Mouse (Mus musculus): Measurements from ENCODE around the gene Mei1. TPM values are rescaled to one million over a fixed set of nuclear protein-coding genes. Genes with fewer than 3 reads are reported as not detected.
"Not testable (repeated sequence)": the region's sequence is repeated elsewhere in the genome, so short reads cannot be mapped to it uniquely, and the experiment has no call there.

Mei1 gene
- polyA plus RNA-seq, 1 experiment = 0.01 TPM

DNA sequence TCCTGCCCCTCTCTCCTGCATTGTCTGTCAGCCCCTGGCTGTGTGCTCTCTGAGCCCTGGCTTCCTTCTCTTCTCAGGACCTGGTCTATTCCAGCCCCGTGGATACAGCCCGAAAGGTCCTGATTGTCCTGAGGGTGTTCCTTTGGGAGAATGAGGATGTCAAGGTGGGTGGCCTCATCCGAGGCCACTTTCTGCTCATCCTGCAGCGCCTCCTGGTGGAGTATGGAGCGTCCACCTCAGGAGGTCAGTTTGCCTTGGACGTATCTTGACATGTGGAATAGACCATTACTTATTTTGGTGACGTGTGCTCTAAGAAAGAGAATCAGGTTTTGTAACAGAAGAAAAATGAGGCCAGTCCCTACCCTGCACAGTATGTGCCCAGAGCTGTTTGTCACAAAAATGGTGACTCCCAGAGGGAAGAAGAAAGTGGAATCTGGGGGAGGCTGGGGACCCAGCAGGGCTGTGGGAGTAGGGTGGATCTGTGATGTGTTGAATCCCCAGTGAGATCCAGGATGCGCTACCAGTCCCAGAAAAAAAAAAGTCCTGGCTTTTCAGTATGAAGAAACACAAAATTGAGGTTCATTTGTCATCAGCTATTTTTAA, 37.3 kb downstream of the Mei1 start:
- no peaks in the 10 kb centered on the region for H3K36me3 ChIP-seq (ENCODE audit: control insufficient read depth, insufficient read depth)
- TF ChIP-seq POLR2AphosphoS2 (IDR thresholded peaks at IDR 0.05; ENCODE audit: insufficient read length, low read depth) = no peak
- no peak for TF ChIP-seq SRF (IDR thresholded peaks at IDR 0.05; ENCODE audit: control insufficient read depth, insufficient read length, low read depth)
- TF ChIP-seq MAX (IDR thresholded peaks at IDR 0.05; ENCODE audit: low read depth) = no peak
- TF ChIP-seq E2F4 (IDR thresholded peaks at IDR 0.05; ENCODE audit: insufficient read depth) = no peak
- TF ChIP-seq TCF3 (IDR thresholded peaks at IDR 0.05; ENCODE audit: insufficient read length, low read depth) = no peak
- no peak for TF ChIP-seq TCF12 (IDR thresholded peaks at IDR 0.05; ENCODE audit: insufficient read depth, poor library complexity, severe bottlenecking)
- TF ChIP-seq MYOG (IDR thresholded peaks at IDR 0.05; ENCODE audit: control insufficient read depth in 1 of 3, insufficient read depth in 1 of 3, insufficient read length in 2 of 3, low read depth in 2 of 3) = no peak
- TF ChIP-seq REST (IDR thresholded peaks at IDR 0.05; ENCODE audit: insufficient read depth, insufficient read length) = no peak
- TF ChIP-seq MYOD1 (IDR thresholded peaks at IDR 0.05; ENCODE audit: control insufficient read depth in 1 of 3, insufficient read length in 2 of 3, low read depth in 2 of 3) = no peak
- no peak for TF ChIP-seq POLR2A (IDR thresholded peaks at IDR 0.05; ENCODE audit: insufficient read length, low read depth)
- TF ChIP-seq USF1 (IDR thresholded peaks at IDR 0.05; ENCODE audit: low read depth) = no peak
- TF ChIP-seq CEBPB (IDR thresholded peaks at IDR 0.05; ENCODE audit: insufficient read depth, poor library complexity, severe bottlenecking) = no peak
- no peak overlapping the region for H3K4me3 ChIP-seq
- no peaks in the 10 kb centered on the region for H3K79me2 ChIP-seq (ENCODE audit: control insufficient read depth, insufficient read depth)
- peaks cover 70% of the 10 kb centered on the region for H3K27me3 ChIP-seq (ENCODE audit: control insufficient read depth, insufficient read depth, insufficient read length)
- no peak overlapping the region for H3ac ChIP-seq (ENCODE audit: control insufficient read depth, insufficient read length)
- no peak overlapping the region for H3K4me2 ChIP-seq (ENCODE audit: low read depth)

DNA sequence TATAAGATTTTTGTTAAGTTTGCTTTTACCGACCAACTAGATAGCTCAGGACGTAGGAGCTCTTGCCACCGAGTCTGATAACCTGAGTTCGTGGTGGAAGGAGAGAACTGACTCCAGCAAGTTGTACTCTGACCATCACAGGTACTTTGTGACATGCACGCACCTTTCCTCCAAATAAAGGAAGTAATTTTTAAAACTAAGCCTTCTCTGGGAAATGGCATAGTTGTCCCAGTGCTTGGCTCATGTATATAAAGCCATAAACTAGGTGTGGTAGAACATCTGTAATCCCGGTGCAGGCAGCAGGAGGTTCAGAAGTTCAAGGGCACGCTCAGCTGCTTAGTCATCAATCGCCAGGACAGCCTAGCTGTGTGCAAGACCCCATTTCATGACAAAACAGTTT, 50.7 kb downstream of the Mei1 start:
- H3K4me3 ChIP-seq = no peak overlapping the region
- TF ChIP-seq POLR2AphosphoS2 (IDR thresholded peaks at IDR 0.05; ENCODE audit: insufficient read length, low read depth) (no peak), MYOG (IDR thresholded peaks at IDR 0.05; ENCODE audit: control insufficient read depth in 1 of 3, insufficient read depth in 1 of 3, insufficient read length in 2 of 3, low read depth in 2 of 3) (no peak)
- peaks cover 36% of the 10 kb centered on the region for H3K27me3 ChIP-seq (ENCODE audit: control insufficient read depth, insufficient read depth, insufficient read length)
- no peak overlapping the region for H3ac ChIP-seq (ENCODE audit: control insufficient read depth, insufficient read length)
- H3K36me3 ChIP-seq (ENCODE audit: control insufficient read depth, insufficient read depth) = no peaks in the 10 kb centered on the region
- no peaks in the 10 kb centered on the region for H3K79me2 ChIP-seq (ENCODE audit: control insufficient read depth, insufficient read depth)
- H3K4me2 ChIP-seq (ENCODE audit: low read depth) = no peak overlapping the region

DNA sequence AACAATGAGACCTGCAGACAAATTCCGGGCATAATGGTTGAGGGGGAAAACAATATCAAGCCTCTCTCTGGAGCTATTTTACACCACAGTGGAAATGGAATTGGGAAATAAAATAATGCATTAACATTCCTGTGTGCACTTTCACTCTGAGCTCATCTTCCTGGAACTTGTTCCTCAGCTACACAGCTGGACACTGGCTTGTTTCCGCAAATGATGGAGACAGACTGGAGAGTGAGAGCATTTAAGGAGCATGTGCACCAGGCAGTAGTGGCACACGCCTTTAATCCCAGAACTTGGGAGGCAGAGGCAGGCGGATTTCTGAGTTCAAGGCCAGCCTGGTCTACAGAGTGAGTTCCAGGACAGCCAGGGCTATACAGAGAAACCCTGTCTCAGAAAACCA, 56.9 kb downstream of the Mei1 start:
- H3K79me2 ChIP-seq (ENCODE audit: control insufficient read depth, insufficient read depth) = peaks cover 19% of the 10 kb centered on the region
- H3K4me2 ChIP-seq (ENCODE audit: low read depth) = peak overlapping the region; percentile 98
- not testable (repeated sequence) for H3K36me3 ChIP-seq (ENCODE audit: control insufficient read depth, insufficient read depth); H3ac ChIP-seq (ENCODE audit: control insufficient read depth, insufficient read length)
- peak overlapping the region; percentile 58 for H3K4me3 ChIP-seq
- H3K27me3 ChIP-seq (ENCODE audit: control insufficient read depth, insufficient read depth, insufficient read length) = peaks cover 18% of the 10 kb centered on the region

DNA sequence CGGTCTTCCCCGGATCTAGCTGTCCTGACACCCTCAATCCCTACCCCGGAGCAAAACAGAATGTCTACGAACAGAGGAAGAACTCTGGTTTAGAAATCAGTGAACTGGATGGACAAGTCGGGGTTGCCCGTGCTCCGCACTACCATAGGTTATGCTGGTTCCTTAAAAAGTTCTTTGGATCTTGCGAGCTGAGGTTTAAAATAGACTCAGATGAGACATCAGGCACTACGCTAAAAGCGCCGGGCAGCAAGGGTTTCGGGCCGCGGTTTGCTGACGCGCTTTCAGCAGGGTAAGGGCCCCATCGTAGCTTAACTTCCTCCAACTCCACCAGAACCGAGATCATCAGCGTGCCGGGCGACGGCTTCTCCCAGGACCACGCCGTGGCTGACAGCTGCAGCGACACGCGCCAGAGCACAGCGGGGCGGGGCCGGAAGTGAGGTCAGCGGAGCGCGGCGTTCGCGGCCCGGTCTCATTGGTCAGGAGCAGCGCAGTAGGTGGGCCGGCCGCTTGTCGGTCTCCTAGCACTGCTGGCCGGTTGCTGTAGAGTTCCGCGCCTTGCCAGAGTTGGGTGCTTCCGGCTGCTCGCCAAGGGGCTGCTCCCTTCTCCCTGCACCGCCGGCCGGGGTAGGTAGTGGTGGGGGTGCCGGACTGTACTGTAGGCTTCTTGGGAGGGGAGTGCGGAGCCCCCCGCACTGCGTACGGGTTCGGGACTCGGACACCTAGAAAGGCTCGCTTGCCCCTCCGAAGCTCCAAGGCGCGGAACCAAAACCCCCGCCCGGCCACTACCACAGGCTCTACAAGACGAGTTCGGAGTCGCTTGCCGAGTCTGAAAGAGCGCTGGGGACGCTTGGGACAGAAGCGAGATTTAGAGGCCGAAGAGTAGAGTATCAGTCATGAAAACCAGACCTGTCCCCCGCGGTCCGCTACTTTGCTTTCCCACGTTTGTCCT, 57.9 kb downstream of the Mei1 start, which contains the start of gene Ccdc134:
Gene Ccdc134, plus strand, starts transcription at position 497 of the 949 bp plus-strand sequence.
- TF ChIP-seq TCF12 (IDR thresholded peaks at IDR 0.05; ENCODE audit: insufficient read depth, poor library complexity, severe bottlenecking) (peak; percentile 57), CEBPB (IDR thresholded peaks at IDR 0.05; ENCODE audit: insufficient read depth, poor library complexity, severe bottlenecking) (no peak), E2F4 (IDR thresholded peaks at IDR 0.05; ENCODE audit: insufficient read depth) (no peak), MYOG (IDR thresholded peaks at IDR 0.05; ENCODE audit: control insufficient read depth in 1 of 3, insufficient read depth in 1 of 3, insufficient read length in 2 of 3, low read depth in 2 of 3) (peak; percentile 93 to 100 (median 99)), SRF (IDR thresholded peaks at IDR 0.05; ENCODE audit: control insufficient read depth, insufficient read length, low read depth) (peak; percentile 81), TCF3 (IDR thresholded peaks at IDR 0.05; ENCODE audit: insufficient read length, low read depth) (peak; percentile 88), MAX (IDR thresholded peaks at IDR 0.05; ENCODE audit: low read depth) (peak; percentile 95), POLR2A (IDR thresholded peaks at IDR 0.05; ENCODE audit: insufficient read length, low read depth) (peak; percentile 93), REST (IDR thresholded peaks at IDR 0.05; ENCODE audit: insufficient read depth, insufficient read length) (no peak), MYOD1 (IDR thresholded peaks at IDR 0.05; ENCODE audit: control insufficient read depth in 1 of 3, insufficient read length in 2 of 3, low read depth in 2 of 3) (peak in 2 of 3 experiments; percentile 98 to 99), POLR2AphosphoS2 (IDR thresholded peaks at IDR 0.05; ENCODE audit: insufficient read length, low read depth) (peak; percentile 92)
- Histone ChIP-seq H3K79me2 (ENCODE audit: control insufficient read depth, insufficient read depth) (peaks cover 19% of the 10 kb centered on the region), H3K4me3 (peak within 1 kb of the TSS; percentile 58), H3K27me3 (ENCODE audit: control insufficient read depth, insufficient read depth, insufficient read length) (peaks cover 18% of the 10 kb centered on the region), H3ac (ENCODE audit: control insufficient read depth, insufficient read length) (peak within 1 kb of the TSS; percentile 14), H3K36me3 (ENCODE audit: control insufficient read depth, insufficient read depth) (no peaks in the 10 kb centered on the region), H3K4me2 (ENCODE audit: low read depth) (peak within 1 kb of the TSS; percentile 98)

DNA sequence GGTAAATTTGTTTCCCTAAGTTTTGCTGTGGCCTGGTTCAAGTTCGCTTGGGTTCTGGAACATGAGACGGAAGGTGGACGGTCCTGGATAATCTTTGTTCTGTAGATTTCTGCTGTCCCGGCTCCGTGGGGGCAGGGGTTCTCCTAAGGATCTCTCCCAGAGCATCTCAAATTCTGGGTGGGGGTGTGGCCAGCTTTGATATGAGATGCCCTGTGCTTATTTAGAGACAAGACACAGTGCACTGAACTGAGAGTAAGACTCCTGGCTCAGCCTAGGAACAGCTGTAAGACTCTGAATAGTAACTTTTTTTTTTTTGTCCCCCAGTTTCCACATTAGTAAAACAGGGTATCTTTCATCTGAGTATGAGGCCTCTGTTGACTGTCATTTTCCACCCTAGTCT, 58.6 kb downstream of the Mei1 start:
- Histone ChIP-seq H3K27me3 (ENCODE audit: control insufficient read depth, insufficient read depth, insufficient read length) (peaks cover 16% of the 10 kb centered on the region), H3ac (ENCODE audit: control insufficient read depth, insufficient read length) (peak overlapping the region; percentile 14), H3K4me2 (ENCODE audit: low read depth) (peak overlapping the region; percentile 67), H3K79me2 (ENCODE audit: control insufficient read depth, insufficient read depth) (peaks cover 19% of the 10 kb centered on the region), H3K4me3 (peak overlapping the region; percentile 58), H3K36me3 (ENCODE audit: control insufficient read depth, insufficient read depth) (no peaks in the 10 kb centered on the region)
- no peak for TF ChIP-seq REST (IDR thresholded peaks at IDR 0.05; ENCODE audit: insufficient read depth, insufficient read length)
- TF ChIP-seq MYOG (IDR thresholded peaks at IDR 0.05; ENCODE audit: control insufficient read depth in 1 of 3, insufficient read depth in 1 of 3, insufficient read length in 2 of 3, low read depth in 2 of 3) = peak in 2 of 3 experiments; percentile 6 to 59
- TF ChIP-seq MYOD1 (IDR thresholded peaks at IDR 0.05; ENCODE audit: control insufficient read depth in 1 of 3, insufficient read length in 2 of 3, low read depth in 2 of 3) = peak in 1 of 3 experiments; percentile 54

Data from myocyte (in vitro differentiated cells).